Mouse (Mus musculus): ENCODE measurements around the gene Olfr328. TPM values are rescaled to one million over a fixed set of nuclear protein-coding genes. Genes with fewer than 3 reads are reported as not detected.

Gene Olfr328
- total RNA-seq, 2 experiments from 2014 or later, result 0.10 TPM; not detected in 1

Other genes with a start within 250 kb of the Olfr328 start
- 1 to 10 TPM; 2.5 to 4.4 TPM for gene Zfp692, start 248.6 kb downstream of the Olfr328 start, total RNA-seq (2021)
- 10 to 100 TPM; 35.2 to 42.4 TPM for gene Zfp672, start 225.3 kb downstream of the Olfr328 start, total RNA-seq (2021)
- 10 to 100 TPM; 27.7 to 30.0 TPM for gene Sh3bp5l, start 224.9 kb downstream of the Olfr328 start, total RNA-seq (2021)
- gene Lypd8, start 176.6 kb downstream of the Olfr328 start, total RNA-seq (2021), result not detected
- gene 1810065E05Rik, start 134.5 kb downstream of the Olfr328 start, total RNA-seq (2021), result not detected
- gene Gm12253, start 123.1 kb downstream of the Olfr328 start, total RNA-seq (2021), result not detected
- not detected for gene Lypd9, start 102.7 kb downstream of the Olfr328 start, total RNA-seq (2021)
- gene Olfr30, start 93.4 kb downstream of the Olfr328 start, total RNA-seq (2021), result not detected
- not detected for gene Olfr332, start 63.1 kb downstream of the Olfr328 start, total RNA-seq (2021)
- not detected for gene Olfr331, start 53.1 kb downstream of the Olfr328 start, total RNA-seq (2021)
- gene Olfr330, start 20.8 kb downstream of the Olfr328 start, total RNA-seq (2021), result not detected
- gene Olfr329-ps, start 9.2 kb downstream of the Olfr328 start, total RNA-seq (2021), result not detected
- gene Olfr224, start 14.9 kb upstream of the Olfr328 start, total RNA-seq (2021), result not detected
- gene Olfr325, start 22.1 kb upstream of the Olfr328 start, total RNA-seq (2021), result not detected
- not detected for gene Olfr324, start 39.5 kb upstream of the Olfr328 start, total RNA-seq (2021)
- gene 2210407C18Rik, start 60.4 kb upstream of the Olfr328 start, total RNA-seq (2021), result 1 to 10 TPM; 2.7 to 4.9 TPM
- gene Olfr323, start 74.9 kb upstream of the Olfr328 start, total RNA-seq (2021), result not detected
- not detected for gene Trim58, start 84.8 kb upstream of the Olfr328 start, total RNA-seq (2021)
- not detected for gene Olfr322, start 103.1 kb upstream of the Olfr328 start, total RNA-seq (2021)
- gene Olfr320, start 125.5 kb upstream of the Olfr328 start, total RNA-seq (2021), result not detected
- gene Olfr319, start 143.5 kb upstream of the Olfr328 start, total RNA-seq (2021), result not detected
- gene Olfr318, start 168.4 kb upstream of the Olfr328 start, total RNA-seq (2021), result not detected
- gene Olfr317, start 183.6 kb upstream of the Olfr328 start, total RNA-seq (2021), result not detected
- not detected for gene Olfr316, start 197.1 kb upstream of the Olfr328 start, total RNA-seq (2021)
- gene Olfr315, start 217.6 kb upstream of the Olfr328 start, total RNA-seq (2021), result not detected
- not detected for gene Olfr314, start 227.3 kb upstream of the Olfr328 start, total RNA-seq (2021)
- gene Fam183b, start 246.3 kb upstream of the Olfr328 start, total RNA-seq (2021), result not detected

Measured in heart, adult 18-20 months (tissue).